Mouse (Mus musculus) intestine, postnatal 0 days (tissue): ENCODE data around the gene 2700097O09Rik. TPM values are rescaled to one million over a fixed set of nuclear protein-coding genes. Genes with fewer than 3 reads are reported as not detected.

ENCODE experiments used
- ATAC-seq: fragments of 200-750 bp; cut with Nextera tagmentation; 2 replicates; pipeline ENCODE4 v1.8.0; 2017; ENCODE audit warnings: mild to moderate bottlenecking, moderate TSS enrichment, moderate library complexity
- H3K27ac ChIP-seq: fragments of 300-500 bp; sonication (generic); 2 replicates; pipeline ENCODE4 v1.5.1; 2014; ENCODE audit warnings: mild to moderate bottlenecking, low read depth, low read length, moderate library complexity
- H3K27me3 ChIP-seq: fragments of 300-500 bp; sonication (generic); replicated peaks from 2 replicates; pipeline ENCODE4 v1.6.1; 2014; ENCODE audit warnings: low read length, mixed read lengths; ENCODE audit not compliant: control insufficient read depth, insufficient read depth
- H3K36me3 ChIP-seq: fragments of 300-500 bp; sonication (generic); 2 replicates; pipeline ENCODE4 v1.6.1; 2014; ENCODE audit warnings: mild to moderate bottlenecking, moderate library complexity; ENCODE audit not compliant: control insufficient read depth, insufficient read depth
- H3K4me1 ChIP-seq: fragments of 300-500 bp; sonication (generic); replicated peaks from 2 replicates; pipeline ENCODE4 v1.6.1; 2014; ENCODE audit warnings: antibody characterized with exemption, low read length, mixed read lengths; ENCODE audit not compliant: control insufficient read depth, insufficient read depth
- H3K4me2 ChIP-seq: fragments of 300-500 bp; sonication (generic); replicated peaks from 2 replicates; pipeline ENCODE4 v1.6.1; 2014; ENCODE audit warnings: low read depth, mild to moderate bottlenecking, moderate library complexity
- H3K4me3 ChIP-seq: fragments of 300-500 bp; sonication (generic); 2 replicates; pipeline ENCODE4 v1.5.1; 2014; ENCODE audit warnings: low read depth, low read length
- H3K9ac ChIP-seq: fragments of 300-500 bp; sonication (generic); 2 replicates; pipeline ENCODE4 v1.6.1; 2014; ENCODE audit warnings: mild to moderate bottlenecking, low read depth, low read length
- H3K9me3 ChIP-seq: fragments of 300-500 bp; sonication (generic); 2 replicates; pipeline ENCODE4 v1.6.1; 2016; ENCODE audit warnings: mixed run types; ENCODE audit not compliant: control insufficient read depth
- CTCF ChIP-seq: sonication (generic); IDR thresholded peaks from 2 replicates; pipeline ENCODE4 v1.5.1; 2016; ENCODE audit warnings: low read depth, mild to moderate bottlenecking, control low read depth, antibody characterized with exemption, moderate library complexity
- WGBS: fragments of 180-500 bp; shearing (Covaris S2); extraction: QIAGEN DNeasy Blood & Tissue Kit; methylation state at CpG from one replicate; pipeline ENCODE4 v1.1.7; 2014; 5-methylcytosine and 5-hydroxymethylcytosine counted together
- polyA plus RNA-seq: library from polyadenylated mRNA; unstranded; fragments of >200 nt; fragmentation: Nextera tagmentation; extraction: Ambion mirVana; gene quantifications from 2 replicates; pipeline ENCODE4 v1.2.1, GENCODE M21; 2015

2700097O09Rik gene
- polyA plus RNA-seq, 1 experiment from 2014 or later, result 10.1 TPM

- Histone ChIP-seq H3K4me1 (no peaks in the 10 kb centered on the region), H3K27me3 (no peaks in the 10 kb centered on the region), H3K27ac (no peak overlapping the region), H3K36me3 (peaks cover 8% of the 10 kb centered on the region; the same call in 1 of the 2 replicates), H3K4me3 (no peak overlapping the region), H3K4me2 (no peak overlapping the region), H3K9ac (no peak overlapping the region), H3K9me3 (no peaks in the 10 kb centered on the region)
- no peak for TF ChIP-seq CTCF
- no peak for ATAC-seq
- 79% methylated on average over 8 of the region's 8 CpGs for WGBS
Observed at GRCm38 (mm10) chr12:55051210-55052173, 28.4 kb downstream of the 2700097O09Rik start.

- no peaks in the 10 kb centered on the region for H3K4me1 ChIP-seq
- peaks cover 8% of the 10 kb centered on the region; the same call in 1 of the 2 replicates for H3K36me3 ChIP-seq
- ATAC-seq, result no peak
- H3K9me3 ChIP-seq, result no peaks in the 10 kb centered on the region
- no peaks in the 10 kb centered on the region for H3K27me3 ChIP-seq
- no peak overlapping the region for H3K4me3 ChIP-seq
- WGBS, result 93% methylated on average over 8 of the region's 8 CpGs
- no peak overlapping the region for H3K9ac ChIP-seq
- H3K4me2 ChIP-seq, result no peak overlapping the region
- H3K27ac ChIP-seq, result no peak overlapping the region
- no peak for TF ChIP-seq CTCF
Observed at GRCm38 (mm10) chr12:55049731-55050353, 30.1 kb downstream of the 2700097O09Rik start.

- H3K9ac ChIP-seq, result no peak overlapping the region
- no peaks in the 10 kb centered on the region for H3K27me3 ChIP-seq
- no peak overlapping the region for H3K27ac ChIP-seq
- H3K4me1 ChIP-seq, result no peaks in the 10 kb centered on the region
- H3K9me3 ChIP-seq, result no peaks in the 10 kb centered on the region
- WGBS, result 77% methylated on average over 15 of the region's 15 CpGs
- peaks cover 8% of the 10 kb centered on the region; the same call in 1 of the 2 replicates for H3K36me3 ChIP-seq
- no peak for TF ChIP-seq CTCF
- no peak for ATAC-seq
- H3K4me2 ChIP-seq, result no peak overlapping the region
- H3K4me3 ChIP-seq, result no peak overlapping the region
Observed at GRCm38 (mm10) chr12:55041011-55041410, 38.9 kb downstream of the 2700097O09Rik start.

GRCm38 (mm10) chr12:55027088-55027487 is 52.8 kb downstream of the 2700097O09Rik start:
- Histone ChIP-seq H3K4me3 (no peak overlapping the region), H3K9ac (no peak overlapping the region), H3K36me3 (no peaks in the 10 kb centered on the region), H3K4me2 (no peak overlapping the region), H3K27me3 (no peaks in the 10 kb centered on the region), H3K4me1 (no peaks in the 10 kb centered on the region), H3K9me3 (no peaks in the 10 kb centered on the region), H3K27ac (no peak overlapping the region)
- no peak for TF ChIP-seq CTCF
- no peak for ATAC-seq
- WGBS, result 30% methylated on average over 3 of the region's 3 CpGs

- Histone ChIP-seq H3K9ac (no peak overlapping the region), H3K27me3 (no peaks in the 10 kb centered on the region), H3K4me2 (no peak overlapping the region), H3K9me3 (no peaks in the 10 kb centered on the region), H3K4me3 (no peak overlapping the region), H3K36me3 (no peaks in the 10 kb centered on the region), H3K27ac (no peak overlapping the region), H3K4me1 (no peaks in the 10 kb centered on the region)
- WGBS, result 81% methylated on average over 2 of the region's 2 CpGs
- TF ChIP-seq CTCF, result no peak
- ATAC-seq, result no peak
Observed at GRCm38 (mm10) chr12:55023284-55023683, 56.6 kb downstream of the 2700097O09Rik start.

- Histone ChIP-seq H3K27ac (no peak overlapping the region), H3K9me3 (no peaks in the 10 kb centered on the region), H3K4me1 (no peaks in the 10 kb centered on the region), H3K36me3 (no peaks in the 10 kb centered on the region), H3K4me2 (no peak overlapping the region), H3K27me3 (no peaks in the 10 kb centered on the region), H3K9ac (no peak overlapping the region), H3K4me3 (no peak overlapping the region)
- WGBS, result 81% methylated on average over 7 of the region's 7 CpGs
- no peak for ATAC-seq
- no peak for TF ChIP-seq CTCF
Observed at GRCm38 (mm10) chr12:55019421-55019877, 60.5 kb downstream of the 2700097O09Rik start.
